Mouse (Mus musculus): ENCODE data around the gene Pou3f1.

Gene Pou3f1

GRCm38 (mm10) chr4:124657781-124658180 is 1.2 kb downstream of the Pou3f1 start:
- no peak for DNase-seq (ENCODE audit: low spot score in 2 of 2)

- DNase-seq (ENCODE audit: low spot score in 2 of 2): no peak
Observed at GRCm38 (mm10) chr4:124658412-124658851, 1.8 kb downstream of the Pou3f1 start.

- DNase-seq (ENCODE audit: low spot score in 2 of 2): no peak
Observed at GRCm38 (mm10) chr4:124659251-124660217, 2.9 kb downstream of the Pou3f1 start.

GRCm38 (mm10) chr4:124660603-124661002 is 4.0 kb downstream of the Pou3f1 start:
- no peak for DNase-seq (ENCODE audit: low spot score in 2 of 2)

DNA sequence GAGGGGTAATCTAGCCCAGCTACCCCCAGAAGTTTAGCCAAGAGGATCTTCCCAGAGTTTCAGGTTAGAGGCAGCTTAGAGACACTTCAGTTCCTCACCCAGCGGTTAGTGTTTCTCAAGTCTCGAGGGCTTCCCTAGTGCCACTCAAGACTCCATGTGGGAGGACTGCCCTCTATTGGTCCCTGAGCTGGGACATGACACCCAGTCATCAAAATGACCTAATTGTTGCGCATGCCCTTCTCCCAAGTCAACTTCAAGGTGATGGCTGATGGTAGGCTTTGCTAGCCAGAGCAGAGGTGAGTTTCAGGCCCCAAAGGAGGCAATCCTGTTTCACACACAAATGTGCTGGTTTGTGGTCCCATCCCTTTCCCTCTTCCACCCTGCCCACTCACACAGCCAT is 6.4 kb downstream of the Pou3f1 start:
- no peak for DNase-seq (ENCODE audit: low spot score in 2 of 2)

DNA sequence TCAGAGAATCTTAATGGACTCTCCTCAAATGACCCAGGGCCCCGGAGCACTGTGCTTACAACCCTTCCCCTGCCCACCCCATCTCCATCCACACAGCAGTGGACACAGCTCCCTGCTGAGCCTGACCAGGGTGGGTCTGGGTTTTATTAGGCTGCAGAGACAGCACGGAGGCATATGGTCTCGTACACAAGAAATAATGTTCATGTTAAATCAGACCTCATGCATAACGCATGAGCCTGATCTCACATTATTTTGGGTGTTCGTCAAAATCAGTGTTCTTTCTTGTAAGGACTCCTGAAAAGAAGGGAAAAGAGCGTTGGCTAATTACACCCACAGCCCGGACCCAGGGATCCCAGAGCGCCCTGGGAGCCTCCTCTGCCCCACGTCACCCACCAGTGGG is 7.6 kb downstream of the Pou3f1 start:
- DNase-seq (ENCODE audit: low spot score in 2 of 2): no peak

GRCm38 (mm10) chr4:124664604-124665003 is 8.0 kb downstream of the Pou3f1 start:
- no peak for DNase-seq (ENCODE audit: low spot score in 2 of 2)

DNA sequence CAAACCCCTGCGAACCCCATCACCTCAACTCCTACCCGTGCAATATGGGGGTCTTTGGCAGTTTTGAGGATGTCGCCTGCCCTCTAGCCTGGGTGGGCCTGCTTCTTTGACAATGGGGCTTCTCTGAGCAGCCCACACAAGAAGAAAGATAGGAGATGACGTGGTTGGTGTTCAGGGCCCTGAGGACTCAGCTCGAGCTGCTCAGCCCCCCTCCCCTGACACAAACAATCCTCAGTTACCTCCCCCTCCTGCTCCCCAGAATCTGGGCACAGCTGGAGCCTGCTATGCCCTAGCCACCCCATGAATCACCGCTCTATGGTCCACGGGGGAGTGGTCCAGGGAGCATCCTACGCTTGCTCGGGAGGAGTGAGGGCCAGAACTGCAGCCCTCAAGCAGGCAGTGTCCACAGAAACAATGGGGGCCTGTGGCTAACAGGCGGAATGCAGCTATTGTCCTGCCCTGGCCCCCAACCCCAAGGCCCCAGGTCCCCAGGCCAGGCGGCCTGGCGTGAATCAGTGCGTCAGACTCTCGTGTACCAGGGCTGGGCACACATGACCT is 10.9 kb downstream of the Pou3f1 start:
- DNase-seq (ENCODE audit: low spot score in 2 of 2): no peak

DNA sequence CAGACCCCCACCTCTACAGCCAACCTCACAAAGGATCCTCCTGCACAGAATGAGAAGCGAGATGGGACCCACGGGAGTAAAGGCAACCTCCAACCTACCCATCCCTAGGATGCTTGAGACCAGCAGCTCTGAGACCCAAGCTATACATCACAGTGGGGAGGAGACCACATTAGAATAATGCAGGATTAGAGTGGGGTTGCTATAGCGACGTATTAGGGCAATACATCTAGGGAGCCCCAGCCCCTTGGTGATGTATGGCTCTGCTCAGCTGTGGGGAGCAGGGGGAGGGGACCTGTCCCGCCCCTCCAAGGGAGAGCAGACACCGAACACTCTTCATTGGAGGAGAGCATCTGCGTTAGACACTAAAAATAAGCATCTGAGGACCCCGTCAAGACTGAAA is 11.5 kb downstream of the Pou3f1 start:
- DNase-seq (ENCODE audit: low spot score in 2 of 2): no peak

DNA sequence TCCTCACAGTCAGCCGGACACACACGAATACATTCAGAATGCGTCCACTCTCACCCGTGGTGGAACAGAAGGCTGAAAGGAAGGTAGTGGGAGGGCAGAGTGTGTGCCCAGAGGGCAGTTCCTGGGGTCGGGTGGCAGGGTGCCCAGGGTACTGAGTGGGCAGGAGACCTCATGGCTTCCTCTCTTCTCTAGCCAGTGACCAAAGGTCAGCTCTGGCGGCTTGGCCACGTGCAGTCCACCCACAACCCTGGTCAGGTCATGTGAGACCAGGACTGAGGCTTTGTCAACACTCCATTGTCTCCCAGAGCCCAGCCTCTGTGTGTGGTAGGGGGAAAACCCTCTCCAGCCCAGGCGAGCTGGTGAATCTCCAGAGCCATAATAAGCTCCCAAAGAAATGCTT is 13.6 kb downstream of the Pou3f1 start:
- no peak for DNase-seq (ENCODE audit: low spot score in 2 of 2)

GRCm38 (mm10) chr4:124671583-124671982 is 15.0 kb downstream of the Pou3f1 start:
- DNase-seq (ENCODE audit: low spot score in 2 of 2): no peak

DNA sequence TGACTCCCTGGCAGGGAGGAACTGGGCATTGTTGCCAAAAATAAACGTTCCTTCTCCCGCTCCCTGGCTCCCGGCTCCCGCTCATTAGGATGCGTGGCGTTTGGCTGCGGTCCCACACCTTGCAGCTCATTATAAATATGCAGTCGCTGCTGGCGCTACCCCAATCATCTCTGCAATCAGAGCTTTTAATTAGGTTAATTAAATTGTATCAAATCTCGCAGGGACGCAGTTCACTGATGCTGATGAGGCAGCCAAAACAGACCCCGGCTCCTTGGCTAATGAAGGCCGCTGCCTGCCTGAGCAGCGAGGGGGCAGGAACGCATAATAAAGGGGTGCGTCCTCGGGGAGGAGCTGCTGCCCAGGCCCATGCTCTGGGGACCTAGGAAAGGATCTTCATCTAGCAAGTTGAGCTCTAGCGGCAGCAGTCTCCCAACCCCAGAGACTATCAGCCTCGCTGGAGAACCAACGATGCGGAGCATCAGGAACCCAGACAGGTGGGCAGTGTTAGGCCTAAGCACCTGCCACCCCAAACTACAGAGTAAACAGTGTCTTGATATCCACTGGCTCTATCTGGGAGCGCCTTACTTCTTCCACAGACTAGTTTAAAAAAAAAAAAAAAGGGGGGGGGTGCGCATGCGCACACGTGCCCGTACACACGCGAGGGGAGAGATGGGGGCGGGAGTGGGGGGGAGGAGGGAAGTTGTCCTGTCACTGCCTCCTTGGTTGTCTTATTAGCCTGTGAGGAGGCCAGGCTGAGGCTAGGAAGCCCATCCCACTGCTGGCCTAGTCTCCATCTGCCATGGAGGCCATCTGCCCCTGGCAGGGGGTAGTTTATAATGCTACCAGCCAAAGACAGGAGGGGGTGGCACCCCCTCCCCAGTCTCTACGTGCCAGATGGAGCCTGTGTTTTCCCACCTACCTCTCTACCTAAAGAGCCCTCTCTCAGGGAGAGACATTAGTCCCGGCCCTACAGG is 16.0 kb downstream of the Pou3f1 start:
- no peak for DNase-seq (ENCODE audit: low spot score in 2 of 2)

DNA sequence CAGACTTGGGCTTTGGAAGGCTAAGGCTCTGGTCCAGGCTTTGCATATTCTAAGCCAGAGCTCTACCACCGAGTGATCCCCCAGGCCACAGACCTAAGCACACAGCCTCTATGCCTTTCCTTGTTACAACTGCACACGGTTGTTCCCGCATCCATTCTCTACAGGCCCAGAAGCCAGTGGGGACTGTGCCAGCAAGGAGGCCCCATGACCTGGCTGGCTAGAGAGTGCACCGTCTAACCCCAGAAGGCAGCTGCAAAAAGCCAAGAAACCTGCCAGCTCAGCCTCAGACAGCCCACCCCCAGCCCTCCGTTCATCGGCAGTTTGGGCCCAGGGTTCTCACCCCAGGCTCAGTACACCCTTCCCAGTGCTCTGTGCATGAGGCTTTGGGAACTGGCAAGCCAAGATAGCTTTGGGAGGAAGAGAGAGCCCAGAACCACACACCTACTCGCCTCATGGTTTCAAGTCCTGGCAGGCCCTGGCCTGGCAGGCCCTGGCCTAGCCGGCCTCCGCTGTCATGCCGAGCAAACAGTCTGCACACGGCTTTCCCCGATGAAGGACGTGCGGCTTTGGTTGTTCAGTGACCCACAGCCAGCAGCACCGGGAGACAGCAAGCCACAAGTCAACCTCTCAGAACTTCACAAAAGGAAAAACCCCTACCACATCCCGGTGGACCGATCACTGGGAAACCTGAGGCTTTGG is 17.9 kb downstream of the Pou3f1 start:
- no peak for DNase-seq (ENCODE audit: low spot score in 2 of 2)

- DNase-seq (ENCODE audit: low spot score in 2 of 2): peak in 1 of 2 experiments; percentile 19
Observed at GRCm38 (mm10) chr4:124675037-124675436, 18.4 kb downstream of the Pou3f1 start.

GRCm38 (mm10) chr4:124675958-124676357 is 19.4 kb downstream of the Pou3f1 start:
- DNase-seq (ENCODE audit: low spot score in 2 of 2): no peak

DNA sequence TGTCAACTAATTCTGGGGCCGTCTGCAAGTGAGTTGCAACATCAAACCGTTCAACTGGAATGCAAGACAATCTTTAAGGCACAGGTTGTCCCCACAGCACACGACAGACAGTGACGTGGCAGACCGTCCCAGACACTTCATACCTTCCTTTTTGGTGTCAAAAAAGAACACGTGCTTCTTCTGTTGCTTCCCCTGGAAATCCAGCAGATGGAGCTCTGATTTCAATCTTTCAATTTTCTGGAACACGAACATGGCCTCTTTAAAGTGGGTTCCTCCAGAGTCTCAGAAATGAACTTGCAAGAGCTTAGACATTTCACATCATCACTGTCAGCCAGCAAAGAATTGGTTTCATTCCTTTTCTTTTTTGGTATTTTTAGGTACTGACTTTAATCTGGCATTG is 25.7 kb downstream of the Pou3f1 start:
- no peak for DNase-seq (ENCODE audit: low spot score in 2 of 2)

DNA sequence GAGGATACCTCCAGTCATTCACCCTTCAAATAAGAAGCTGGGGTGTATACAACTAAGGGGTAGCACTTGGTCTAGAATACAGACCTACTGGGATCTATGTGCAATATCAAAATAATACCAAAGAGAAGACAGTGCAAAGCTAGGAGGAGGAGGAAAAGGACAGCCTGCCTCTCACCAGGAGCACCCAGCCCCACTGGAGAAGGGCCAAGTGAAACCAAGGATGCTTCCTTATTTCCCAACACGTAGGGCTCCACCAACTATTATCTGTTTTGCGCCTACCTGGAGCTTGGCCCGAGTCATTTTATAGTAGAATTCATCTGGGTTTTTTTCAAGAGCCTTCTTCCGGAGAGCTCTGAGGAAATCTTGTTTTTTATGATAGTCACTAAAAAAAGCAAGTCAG is 26.9 kb downstream of the Pou3f1 start:
- no peak for DNase-seq (ENCODE audit: low spot score in 2 of 2)

- no peak for DNase-seq (ENCODE audit: low spot score in 2 of 2)
Observed at GRCm38 (mm10) chr4:124685004-124685403, 28.4 kb downstream of the Pou3f1 start.

GRCm38 (mm10) chr4:124685453-124685852 is 28.8 kb downstream of the Pou3f1 start:
- DNase-seq (ENCODE audit: low spot score in 2 of 2): no peak

DNA sequence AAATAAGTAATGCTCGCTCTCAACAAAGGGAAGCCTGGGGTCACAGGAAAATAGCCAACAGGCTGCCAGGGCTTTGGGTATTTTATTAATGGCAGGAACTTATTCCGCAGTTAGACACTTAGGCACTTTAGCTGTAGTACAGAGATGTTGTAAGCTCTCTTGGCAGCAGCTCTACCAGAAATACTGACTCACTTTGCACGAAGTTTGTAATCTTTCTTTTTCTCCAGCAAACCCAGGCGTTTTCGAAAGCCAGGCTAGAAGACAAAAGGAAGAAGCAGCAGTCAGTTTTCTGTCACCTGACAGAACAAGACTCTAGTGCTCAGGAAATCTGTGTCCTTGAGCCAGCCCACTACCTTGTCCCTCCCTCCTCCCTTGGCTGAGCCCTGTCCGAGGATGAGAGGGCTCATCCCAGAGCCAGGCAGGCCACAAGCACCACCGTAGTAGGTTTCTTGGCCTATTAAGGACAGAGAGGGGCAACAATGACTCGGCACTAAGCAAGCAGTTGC is 29.3 kb downstream of the Pou3f1 start:
- DNase-seq (ENCODE audit: low spot score in 2 of 2): no peak

GRCm38 (mm10) chr4:124691455-124691854 is 34.8 kb downstream of the Pou3f1 start:
- no peak for DNase-seq (ENCODE audit: low spot score in 2 of 2)
